ENCODE assay signal across 21 mouse cellular contexts in the genomic region with DNA sequence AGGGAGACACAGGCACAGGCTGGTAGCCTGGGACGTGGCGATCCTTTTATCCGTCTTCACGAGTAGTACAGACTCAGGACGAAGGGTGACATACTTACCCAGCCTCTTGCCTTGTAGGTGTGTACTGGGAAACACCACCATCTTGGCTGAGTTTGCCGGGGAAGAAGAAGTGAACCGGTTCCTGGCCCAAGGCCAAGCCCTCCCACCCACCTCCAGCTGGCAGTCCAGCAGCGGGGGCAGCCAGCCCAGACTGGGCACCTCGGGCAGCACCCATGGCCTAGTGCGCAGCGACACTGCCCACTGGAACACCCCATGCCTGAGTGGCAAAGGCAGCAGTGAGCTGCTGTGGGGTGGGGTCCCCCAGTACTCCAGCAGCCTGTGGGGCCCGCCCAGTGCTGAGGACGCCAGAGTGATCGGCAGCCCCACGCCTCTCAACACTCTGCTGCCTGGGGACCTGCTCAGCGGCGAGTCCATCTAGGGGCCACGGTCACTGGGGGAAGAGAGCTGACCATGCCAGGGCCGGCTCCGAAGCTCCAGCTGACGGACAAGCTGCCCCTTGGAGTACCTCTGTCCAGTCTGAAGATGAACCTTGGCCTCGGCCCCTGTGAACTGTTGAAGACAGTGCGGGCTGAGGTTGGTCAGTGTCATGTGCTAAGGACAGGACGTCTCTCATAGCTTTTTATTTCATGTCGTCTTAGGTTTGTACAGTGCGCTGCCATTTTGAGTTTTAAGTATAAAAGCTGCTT. TPM values are rescaled to one million over a fixed set of nuclear protein-coding genes. Genes with fewer than 3 reads are reported as not detected.
DNase-seq lines count a peak whose midpoint lies in the region; ATAC-seq and TF ChIP-seq lines count a peak whose summit lies in the region.
"Had no signal": no experiment of that assay in that cellular context is flagged by ENCODE, and none has a peak within 500 bp of the region (broad histone marks: within the 10 kb centered on the region; RNA-seq: fewer than 3 reads in every experiment).

No protein-coding gene starts in this region.

- peak; percentile 70 to 76 for DNase-seq in cerebellum, postnatal 10 days
- no peak for DNase-seq in cerebellum, adult 9-10 months
- no peak for DNase-seq in hindbrain, postnatal 0 days (ENCODE audit: low spot score)
- peak; percentile 60 for DNase-seq in yolk sac, embryonic 10.5 days (ENCODE audit: low spot score)
- no peak for DNase-seq in gastrocnemius, postnatal 10 days
- DNase-seq: cerebellum, adult 8-10 months; gastrocnemius, postnatal 25 days; layer of hippocampus, adult 9-11 months; lung, adult 18-20 months; spleen, adult 18-20 months; thymus, postnatal 4 days had no signal

- no peak overlapping the region for H3K4me3 ChIP-seq in hindbrain, postnatal 0 days (ENCODE audit: low read length)
- no peak overlapping the region for H3K4me3 ChIP-seq in hindbrain, embryonic 13.5 days
- no peak overlapping the region for H3K4me3 ChIP-seq in midbrain, embryonic 13.5 days (replicated peaks)
- H3K4me3 ChIP-seq in midbrain, embryonic 16.5 days (ENCODE audit: low read depth, low read length) = no peak overlapping the region
- H3K4me3 ChIP-seq: megakaryocyte, embryonic 14.5 days; neural tube, embryonic 15.5 days had no signal

- no peaks in the 10 kb centered on the region for H3K27me3 ChIP-seq in hindbrain, postnatal 0 days (ENCODE audit: insufficient read depth, low read length)
- H3K27me3 ChIP-seq in hindbrain, embryonic 13.5 days = no peaks in the 10 kb centered on the region
- H3K27me3 ChIP-seq in midbrain, embryonic 13.5 days = no peaks in the 10 kb centered on the region
- H3K27me3 ChIP-seq in midbrain, embryonic 16.5 days (ENCODE audit: control insufficient read depth, insufficient read depth, low read depth, low read length) = no peaks in the 10 kb centered on the region
- H3K27me3 ChIP-seq: CH12.LX; megakaryocyte, embryonic 14.5 days; neural tube, embryonic 15.5 days; Patski had no signal

- no peak for TF ChIP-seq CTCF in hindbrain, postnatal 0 days (IDR thresholded peaks at IDR 0.05; ENCODE audit: low read depth)

- ATAC-seq in hindbrain, postnatal 0 days = 0 out of 2 replicates have a peak, but pooled peaks have one; percentile 24
- no peak for ATAC-seq in hindbrain, embryonic 13.5 days (ENCODE audit: low FRiP score)
- ATAC-seq in midbrain, embryonic 13.5 days = 0 out of 2 replicates have a peak, but pooled peaks have one; percentile 27
- no peak for ATAC-seq in midbrain, embryonic 16.5 days
- ATAC-seq: Patski had no signal

- H3K9me3 ChIP-seq in hindbrain, postnatal 0 days (ENCODE audit: low read length) = no peaks in the 10 kb centered on the region
- no peaks in the 10 kb centered on the region for H3K9me3 ChIP-seq in hindbrain, embryonic 13.5 days
- H3K9me3 ChIP-seq in midbrain, embryonic 13.5 days = no peaks in the 10 kb centered on the region
- H3K9me3 ChIP-seq in midbrain, embryonic 16.5 days (replicated peaks; ENCODE audit: control insufficient read depth, low read length, poor library complexity, severe bottlenecking) = no peaks in the 10 kb centered on the region
- H3K9me3 ChIP-seq: megakaryocyte, embryonic 14.5 days; neural tube, embryonic 15.5 days had no signal

- no peak overlapping the region for H3K4me2 ChIP-seq in hindbrain, postnatal 0 days (ENCODE audit: low read depth, low read length)
- H3K4me2 ChIP-seq in hindbrain, embryonic 13.5 days = no peak overlapping the region
- H3K4me2 ChIP-seq in midbrain, embryonic 13.5 days (replicated peaks) = no peak overlapping the region
- H3K4me2 ChIP-seq in midbrain, embryonic 16.5 days (ENCODE audit: low read length) = no peak overlapping the region
- H3K4me2 ChIP-seq: hindbrain, embryonic 14.5 days; neural tube, embryonic 15.5 days had no signal

- H3K4me1 ChIP-seq in hindbrain, postnatal 0 days (ENCODE audit: insufficient read depth, low read length) = no peaks in the 10 kb centered on the region
- H3K4me1 ChIP-seq in hindbrain, embryonic 13.5 days (replicated peaks) = no peaks in the 10 kb centered on the region
- H3K4me1 ChIP-seq in midbrain, embryonic 13.5 days (replicated peaks) = no peaks in the 10 kb centered on the region
- H3K4me1 ChIP-seq in midbrain, embryonic 16.5 days (ENCODE audit: control insufficient read depth, insufficient read depth, low read length) = no peaks in the 10 kb centered on the region
- H3K4me1 ChIP-seq: neural tube, embryonic 15.5 days had no signal

- H3K36me3 ChIP-seq in hindbrain, postnatal 0 days (ENCODE audit: insufficient read depth, low read length) = peaks cover 58% of the 10 kb centered on the region
- peaks cover 96% of the 10 kb centered on the region for H3K36me3 ChIP-seq in hindbrain, embryonic 13.5 days
- H3K36me3 ChIP-seq in midbrain, embryonic 13.5 days = peaks cover 95% of the 10 kb centered on the region
- H3K36me3 ChIP-seq in midbrain, embryonic 16.5 days (ENCODE audit: control insufficient read depth, insufficient read depth, low read length) = peaks cover 70% of the 10 kb centered on the region

- no peak overlapping the region for H3K9ac ChIP-seq in hindbrain, postnatal 0 days (replicated peaks; ENCODE audit: low read length)
- no peak overlapping the region for H3K9ac ChIP-seq in hindbrain, embryonic 13.5 days
- H3K9ac ChIP-seq in midbrain, embryonic 13.5 days (replicated peaks) = no peak overlapping the region
- H3K9ac ChIP-seq in midbrain, embryonic 16.5 days (ENCODE audit: low read depth, low read length) = no peak overlapping the region
- H3K9ac ChIP-seq: hindbrain, embryonic 14.5 days; neural tube, embryonic 15.5 days had no signal

- no peak overlapping the region for H3K27ac ChIP-seq in hindbrain, postnatal 0 days
- no peak overlapping the region for H3K27ac ChIP-seq in hindbrain, embryonic 13.5 days
- no peak overlapping the region for H3K27ac ChIP-seq in midbrain, embryonic 13.5 days
- no peak overlapping the region for H3K27ac ChIP-seq in midbrain, embryonic 16.5 days (ENCODE audit: low read length)
- H3K27ac ChIP-seq: hindbrain, embryonic 14.5 days; neural tube, embryonic 15.5 days had no signal

- 80% methylated on average over 26 of the region's 26 CpGs for WGBS in hindbrain, postnatal 0 days
- WGBS in hindbrain, embryonic 13.5 days = 90% methylated on average over 26 of the region's 26 CpGs
- 93% methylated on average over 26 of the region's 26 CpGs for WGBS in midbrain, embryonic 13.5 days
- 88% methylated on average over 26 of the region's 26 CpGs for WGBS in midbrain, embryonic 16.5 days

RNA-seq across cellular contexts. Expression of a gene that starts 21.3 kb away (rescaled TPM):
- total RNA-seq in hindbrain, postnatal 0 days (2014; rRNA removed) = 0.73 and 0.75 TPM in 2 replicates
- 0.44 and 0.86 TPM in 2 replicates for polyA plus RNA-seq in hindbrain, postnatal 0 days (2015; fragmentation: Nextera tagmentation; extraction: Ambion mirVana)
- 0.75 and 1.5 TPM in 2 replicates for polyA plus RNA-seq in hindbrain, embryonic 13.5 days (2015; fragmentation: Nextera tagmentation; extraction: Ambion mirVana)
- 1.3 and 1.4 TPM in 2 replicates for polyA plus RNA-seq in midbrain, embryonic 13.5 days (2015; fragmentation: Nextera tagmentation; extraction: Ambion mirVana)
- polyA plus RNA-seq in midbrain, embryonic 16.5 days (2015; fragmentation: Nextera tagmentation; extraction: Ambion mirVana) = 0.73 and 1.6 TPM in 2 replicates
- 1 to 10 TPM; 1.2 to 1.7 TPM for total RNA-seq in gastrocnemius, postnatal 10 days (2021)

RNA-seq across cellular contexts. Expression of a gene that starts 21.5 kb away (rescaled TPM):
- total RNA-seq in hindbrain, postnatal 0 days (2014; rRNA removed) = 3.3 and 4.7 TPM in 2 replicates
- 3.2 and 4.9 TPM in 2 replicates for polyA plus RNA-seq in hindbrain, postnatal 0 days (2015; fragmentation: Nextera tagmentation; extraction: Ambion mirVana)
- polyA plus RNA-seq in hindbrain, embryonic 13.5 days (2015; fragmentation: Nextera tagmentation; extraction: Ambion mirVana) = 5.3 TPM in 2 replicates
- polyA plus RNA-seq in midbrain, embryonic 13.5 days (2015; fragmentation: Nextera tagmentation; extraction: Ambion mirVana) = 3.9 and 4.1 TPM in 2 replicates
- 4.2 and 4.5 TPM in 2 replicates for polyA plus RNA-seq in midbrain, embryonic 16.5 days (2015; fragmentation: Nextera tagmentation; extraction: Ambion mirVana)
- 10 to 100 TPM; 17.2 to 20.9 TPM for total RNA-seq in gastrocnemius, postnatal 10 days (2021)

RNA-seq across cellular contexts. Expression of a gene that starts 36.9 kb away (rescaled TPM):
- not detected in 2 replicates for total RNA-seq in hindbrain, postnatal 0 days (2014; rRNA removed)
- not detected in 2 replicates for polyA plus RNA-seq in hindbrain, postnatal 0 days (2015; fragmentation: Nextera tagmentation; extraction: Ambion mirVana)
- polyA plus RNA-seq in hindbrain, embryonic 13.5 days (2015; fragmentation: Nextera tagmentation; extraction: Ambion mirVana) = not detected in 2 replicates
- polyA plus RNA-seq in midbrain, embryonic 13.5 days (2015; fragmentation: Nextera tagmentation; extraction: Ambion mirVana) = not detected in 2 replicates
- not detected in 2 replicates for polyA plus RNA-seq in midbrain, embryonic 16.5 days (2015; fragmentation: Nextera tagmentation; extraction: Ambion mirVana)
- not detected for total RNA-seq in gastrocnemius, postnatal 10 days (2021)
- total RNA-seq: adrenal gland, adult 18-20 months; gastrocnemius, postnatal 25 days; monocyte, adult 5-6 weeks had no signal
- polyA plus RNA-seq: neural tube, embryonic 15.5 days; Patski had no signal

RNA-seq across cellular contexts. Expression of a gene that starts 48.9 kb away (rescaled TPM):
- 2.6 TPM in 1 of 2 replicates, not detected in the other for total RNA-seq in hindbrain, postnatal 0 days (2014; rRNA removed)
- polyA plus RNA-seq in hindbrain, postnatal 0 days (2015; fragmentation: Nextera tagmentation; extraction: Ambion mirVana) = 0.67 and 1.4 TPM in 2 replicates
- polyA plus RNA-seq in hindbrain, embryonic 13.5 days (2015; fragmentation: Nextera tagmentation; extraction: Ambion mirVana) = 0.70 and 0.74 TPM in 2 replicates
- 0.55 and 0.70 TPM in 2 replicates for polyA plus RNA-seq in midbrain, embryonic 13.5 days (2015; fragmentation: Nextera tagmentation; extraction: Ambion mirVana)
- 0.99 and 1.6 TPM in 2 replicates for polyA plus RNA-seq in midbrain, embryonic 16.5 days (2015; fragmentation: Nextera tagmentation; extraction: Ambion mirVana)
- total RNA-seq in gastrocnemius, postnatal 10 days (2021) = 1 to 10 TPM; 1.2 to 3.3 TPM

RNA-seq across cellular contexts. Expression of a gene that starts 48.9 kb away (rescaled TPM):
- 21.5 and 31.7 TPM in 2 replicates for total RNA-seq in hindbrain, postnatal 0 days (2014; rRNA removed)
- 17.2 and 18.8 TPM in 2 replicates for polyA plus RNA-seq in hindbrain, postnatal 0 days (2015; fragmentation: Nextera tagmentation; extraction: Ambion mirVana)
- 14.6 and 16.5 TPM in 2 replicates for polyA plus RNA-seq in hindbrain, embryonic 13.5 days (2015; fragmentation: Nextera tagmentation; extraction: Ambion mirVana)
- 14.3 and 15.0 TPM in 2 replicates for polyA plus RNA-seq in midbrain, embryonic 13.5 days (2015; fragmentation: Nextera tagmentation; extraction: Ambion mirVana)
- 12.8 and 13.8 TPM in 2 replicates for polyA plus RNA-seq in midbrain, embryonic 16.5 days (2015; fragmentation: Nextera tagmentation; extraction: Ambion mirVana)
- total RNA-seq in gastrocnemius, postnatal 10 days (2021) = 10 to 100 TPM; 90.3 to 95.1 TPM

Comparison
In these comparisons a context has a peak if more than half of its experiments do, and no peak if none do; other contexts are left out.
1. DNase-seq: peak in cerebellum, postnatal 10 days (2 of 2) and yolk sac, embryonic 10.5 days (single experiment); none in cerebellum, adult 9-10 months (single experiment), hindbrain, postnatal 0 days (single experiment) and gastrocnemius, postnatal 10 days (single experiment).
2. ATAC-seq: peak in hindbrain, postnatal 0 days (single experiment) and midbrain, embryonic 13.5 days (single experiment); none in hindbrain, embryonic 13.5 days (single experiment) and midbrain, embryonic 16.5 days (single experiment).